ENCODE assay signal across 23 mouse cellular contexts in genomic region chr11:113397394-113397793, GRCm38 (mm10).
DNase-seq lines count a peak whose midpoint lies in the region; ATAC-seq and TF ChIP-seq lines count a peak whose summit lies in the region.
"Had no signal": no experiment of that assay in that cellular context is flagged by ENCODE, and none has a peak within 500 bp of the region (broad histone marks: within the 10 kb centered on the region; RNA-seq: fewer than 3 reads in every experiment).

No protein-coding gene starts in this region.

- H3K4me1 ChIP-seq in hindbrain, postnatal 0 days (ENCODE audit: insufficient read depth, low read length) = peaks cover 6% of the 10 kb centered on the region
- peaks cover 35% of the 10 kb centered on the region for H3K4me1 ChIP-seq in hindbrain, embryonic 14.5 days (replicated peaks; ENCODE audit: control insufficient read depth, insufficient read depth, low read length)
- H3K4me1 ChIP-seq in lung, adult 2 months (ENCODE audit: control insufficient read depth, insufficient read depth, low read length) = no peaks in the 10 kb centered on the region
- H3K4me1 ChIP-seq in ES-E14 (ENCODE audit: control insufficient read depth in 2 of 2, insufficient read depth in 2 of 2, low read length in 2 of 2, poor library complexity in 1 of 2) = peaks cover 0 to 7% of the 10 kb centered on the region in 2 experiments; a peak in 2 of 4 replicates
- H3K4me1 ChIP-seq in thymus, adult 2 months (replicated peaks; ENCODE audit: control insufficient read depth, insufficient read depth, low read length) = no peaks in the 10 kb centered on the region
- H3K4me1 ChIP-seq: liver, embryonic 15.5 days had no signal

- H3K36me3 ChIP-seq in hindbrain, postnatal 0 days (ENCODE audit: insufficient read depth, low read length) = no peaks in the 10 kb centered on the region
- H3K36me3 ChIP-seq in hindbrain, embryonic 14.5 days (replicated peaks; ENCODE audit: control insufficient read depth, insufficient read depth) = no peaks in the 10 kb centered on the region
- H3K36me3 ChIP-seq in ES-E14 (ENCODE audit: control insufficient read depth, insufficient read depth, low read length, poor library complexity, severe bottlenecking) = no peaks in the 10 kb centered on the region
- no peaks in the 10 kb centered on the region for H3K36me3 ChIP-seq in splenic B cell, adult 2 months (ENCODE audit: control insufficient read depth, insufficient read depth, low read length, poor library complexity, severe bottlenecking)
- no peaks in the 10 kb centered on the region for H3K36me3 ChIP-seq in thymus, adult 2 months (ENCODE audit: control insufficient read depth, insufficient read depth, low read length)
- H3K36me3 ChIP-seq: embryonic facial prominence, embryonic 15.5 days; limb, embryonic 12.5 days had no signal

- TF ChIP-seq CTCF in hindbrain, postnatal 0 days (IDR thresholded peaks at IDR 0.05; ENCODE audit: low read depth) = peak; percentile 37; the same call in 1 of the 2 replicates
- 0 out of 2 replicates have a peak, but pooled peaks have one; percentile 3 for TF ChIP-seq CTCF in lung, adult 2 months (IDR thresholded peaks at IDR 0.05; ENCODE audit: insufficient read depth, low read length)
- TF ChIP-seq CTCF in thymus, adult 2 months (IDR thresholded peaks at IDR 0.05; ENCODE audit: borderline replicate concordance, control insufficient read depth, extremely low read depth, insufficient read depth, low read length, poor library complexity) = no peak

- no peak overlapping the region for H3K27ac ChIP-seq in hindbrain, postnatal 0 days
- no peak overlapping the region for H3K27ac ChIP-seq in hindbrain, embryonic 14.5 days
- no peak overlapping the region for H3K27ac ChIP-seq in ES-E14 (ENCODE audit: insufficient read depth, low read depth, low read length, poor library complexity, severe bottlenecking)
- no peak overlapping the region for H3K27ac ChIP-seq in thymus, adult 2 months (ENCODE audit: control insufficient read depth, insufficient read depth, low read length)
- H3K27ac ChIP-seq: embryonic facial prominence, embryonic 15.5 days; forebrain, embryonic 10.5 days; limb, embryonic 12.5 days; liver, embryonic 15.5 days; macrophage; midbrain, embryonic 10.5 days had no signal

- H3K4me3 ChIP-seq in hindbrain, postnatal 0 days (ENCODE audit: low read length) = no peak overlapping the region
- H3K4me3 ChIP-seq in hindbrain, embryonic 14.5 days (replicated peaks; ENCODE audit: low read length) = no peak overlapping the region
- H3K4me3 ChIP-seq in lung, adult 2 months (replicated peaks; ENCODE audit: extremely low read depth, low read depth, low read length) = no peak overlapping the region
- no peak overlapping the region for H3K4me3 ChIP-seq in ES-E14 (ENCODE audit: insufficient read depth in 1 of 2, low read depth in 1 of 2, low read length in 2 of 2, poor library complexity in 1 of 2, severe bottlenecking in 1 of 2)
- no peak overlapping the region for H3K4me3 ChIP-seq in thymus, adult 2 months (ENCODE audit: control insufficient read depth, insufficient read depth, low read length)
- H3K4me3 ChIP-seq: embryonic facial prominence, embryonic 15.5 days; forebrain, embryonic 10.5 days; limb, embryonic 12.5 days; liver, embryonic 15.5 days; midbrain, embryonic 10.5 days had no signal

- 0 out of 2 replicates have a peak, but pooled peaks cover 2% of the 10 kb centered on the region for H3K9me3 ChIP-seq in hindbrain, postnatal 0 days (ENCODE audit: low read length)
- peaks cover 6% of the 10 kb centered on the region; the same call in 1 of the 2 replicates for H3K9me3 ChIP-seq in hindbrain, embryonic 14.5 days (ENCODE audit: control insufficient read depth, low read length)
- no peaks in the 10 kb centered on the region for H3K9me3 ChIP-seq in ES-E14 (ENCODE audit: control insufficient read depth, insufficient read depth, low read depth, low read length)

- no peak overlapping the region for H3K4me2 ChIP-seq in hindbrain, postnatal 0 days (ENCODE audit: low read depth, low read length)
- H3K4me2 ChIP-seq in hindbrain, embryonic 14.5 days (replicated peaks) = no peak overlapping the region
- H3K4me2 ChIP-seq: embryonic facial prominence, embryonic 15.5 days; limb, embryonic 12.5 days; liver, embryonic 15.5 days had no signal

- WGBS in hindbrain, postnatal 0 days = 64% methylated on average over 1 of the region's 1 CpGs
- WGBS in hindbrain, embryonic 14.5 days = 83% methylated on average over 1 of the region's 1 CpGs
- 83% methylated on average over 1 of the region's 1 CpGs for WGBS in lung, adult 2 months
- 90% methylated on average over 1 of the region's 1 CpGs for WGBS in thymus, adult 2 months

- in situ Hi-C loops in ES-E14 (cut with MboI; ENCODE audit: low sequenced_read_pairs in 2 of 2, unreplicated experiment in 2 of 2) = no loop called here

- no peak for ATAC-seq in hindbrain, postnatal 0 days
- ATAC-seq in hindbrain, embryonic 14.5 days (ENCODE audit: low FRiP score) = no peak
- ATAC-seq: activated CD4-positive, CD25-positive, alpha-beta regulatory T cell, adult 4 months had no signal

- H3K27me3 ChIP-seq in hindbrain, postnatal 0 days (ENCODE audit: insufficient read depth, low read length) = no peaks in the 10 kb centered on the region
- H3K27me3 ChIP-seq in hindbrain, embryonic 14.5 days (ENCODE audit: control insufficient read depth, insufficient read depth, low read length) = no peaks in the 10 kb centered on the region; the same call in 1 of the 2 replicates
- H3K27me3 ChIP-seq in splenic B cell, adult 2 months (ENCODE audit: control insufficient read depth, insufficient read depth, low read length, poor library complexity, severe bottlenecking) = no peaks in the 10 kb centered on the region
- H3K27me3 ChIP-seq in thymus, adult 2 months (ENCODE audit: control insufficient read depth, insufficient read depth, low read length) = no peaks in the 10 kb centered on the region
- H3K27me3 ChIP-seq: CH12.LX; embryonic facial prominence, embryonic 15.5 days; limb, embryonic 12.5 days; liver, embryonic 15.5 days had no signal

- no peak overlapping the region for H3K9ac ChIP-seq in hindbrain, postnatal 0 days (replicated peaks; ENCODE audit: low read length)
- no peak overlapping the region for H3K9ac ChIP-seq in hindbrain, embryonic 14.5 days
- H3K9ac ChIP-seq in ES-E14 (ENCODE audit: insufficient read depth, low read depth, low read length, poor library complexity, severe bottlenecking) = no peak overlapping the region
- H3K9ac ChIP-seq: embryonic facial prominence, embryonic 15.5 days; limb, embryonic 12.5 days; liver, embryonic 15.5 days had no signal

- no peak for DNase-seq in hindbrain, postnatal 0 days (ENCODE audit: low spot score)
- DNase-seq in hindbrain, embryonic 14.5 days (ENCODE audit: low spot score) = no peak
- DNase-seq in lung, adult 2 months = no peak
- DNase-seq in lung, postnatal 4 days = no peak
- DNase-seq in ES-E14 (ENCODE audit: low read depth, low spot score) = no peak
- DNase-seq in splenic B cell, adult 2 months (ENCODE audit: low read depth, low spot score) = peak; percentile 5
- no peak for DNase-seq in thymus, adult 2 months
- DNase-seq: adrenal gland, postnatal 10 days; cerebellum, adult 11-12 months; cerebellum, postnatal 14 days; gastrocnemius, postnatal 14 days; kidney, postnatal 25 days; retina, postnatal 1 day; right cerebral cortex, postnatal 4 days; thymus, postnatal 4 days had no signal

- TF ChIP-seq POLR2A in lung, adult 2 months (IDR thresholded peaks at IDR 0.05; ENCODE audit: borderline replicate concordance, extremely low read depth, low read depth, low read length) = no peak
- no peak for TF ChIP-seq POLR2A in thymus, adult 2 months (IDR thresholded peaks at IDR 0.05; ENCODE audit: control insufficient read depth, extremely low read depth, insufficient read depth, low read length, poor library complexity)

TF ChIP-seq in ES-E14, 5 proteins besides CTCF, POLR2A, EP300 and RAD21:
- TF ChIP-seq MAFK (IDR thresholded peaks at IDR 0.05; ENCODE audit: insufficient read depth, low read depth, low read length) (no peak), CHD2 (IDR thresholded peaks at IDR 0.05; ENCODE audit: low read depth, low read length) (no peak), ZC3H11A (IDR thresholded peaks at IDR 0.05; ENCODE audit: borderline replicate concordance, low read depth, low read length) (peak; percentile 11; the same call in 1 of the 2 replicates), ZNF384 (IDR thresholded peaks at IDR 0.05; ENCODE audit: low read depth, low read length) (no peak), HCFC1 (IDR thresholded peaks at IDR 0.05; ENCODE audit: borderline replicate concordance, insufficient read depth, low read length) (no peak)
TF ChIP-seq in ES-E14: peak in this region for 1.
